Mouse (Mus musculus) stomach, postnatal 0 days (tissue): Measurements from ENCODE around the gene Irak1bp1.

Source experiments
- CTCF ChIP-seq: IDR thresholded peaks from 2 replicates; pipeline ENCODE4 v1.5.1; 2016; ENCODE audit warnings: antibody characterized with exemption, low read depth, mild to moderate bottlenecking, moderate library complexity
- EP300 ChIP-seq: optimal IDR thresholded peaks from 2 replicates; pipeline ENCODE3; 2016; ENCODE audit warnings: antibody characterized with exemption

DNA sequence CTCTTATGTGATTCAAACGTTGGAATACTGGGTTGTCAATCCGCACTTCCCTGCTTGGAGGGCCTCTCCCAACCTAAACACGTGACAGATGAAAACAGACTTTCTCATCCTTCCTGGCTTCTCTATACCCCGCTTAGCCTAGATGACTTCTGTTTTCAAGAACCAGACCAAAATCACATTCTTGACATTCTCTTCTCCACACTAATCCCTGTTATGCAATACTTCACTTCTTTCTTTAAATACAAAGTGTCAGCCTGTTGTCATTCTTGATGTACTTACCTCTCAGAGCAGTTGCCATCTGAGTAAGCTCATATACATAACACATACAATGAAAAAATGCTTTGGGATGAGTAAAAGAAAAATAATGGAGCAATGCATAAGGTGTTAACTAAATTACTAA is 2.6 kb downstream of the Irak1bp1 start:
- no peak for TF ChIP-seq CTCF
- no peak for TF ChIP-seq EP300
